Mouse (Mus musculus) neural tube, embryonic 13.5 days (tissue): ENCODE results near the gene Unc13b. TPM values are rescaled to one million over a fixed set of nuclear protein-coding genes. Genes with fewer than 3 reads are reported as not detected.
A peak's percentile ranks its signal among the peaks of the same experiment; 100 is the strongest.

Experiments
- ATAC-seq: fragments of 200-750 bp; cut with Nextera tagmentation; 2 replicates; pipeline ENCODE4 v1.8.0; 2017; ENCODE audit warnings: low read depth, mild to moderate bottlenecking, moderate TSS enrichment, moderate library complexity
- H3K27ac ChIP-seq: fragments of 300-500 bp; sonication (generic); replicated peaks from 2 replicates; pipeline ENCODE4 v1.5.1; 2015; ENCODE audit warnings: moderate library complexity, mild to moderate bottlenecking, inconsistent platforms
- H3K27me3 ChIP-seq: fragments of 300-500 bp; sonication (generic); 2 replicates; pipeline ENCODE4 v1.6.1; 2015; ENCODE audit warnings: mild to moderate bottlenecking, inconsistent platforms
- H3K36me3 ChIP-seq: fragments of 300-500 bp; sonication (generic); 2 replicates; pipeline ENCODE4 v1.6.1; 2015; ENCODE audit warnings: mild to moderate bottlenecking, inconsistent platforms
- H3K4me1 ChIP-seq: fragments of 300-500 bp; sonication (generic); replicated peaks from 2 replicates; pipeline ENCODE4 v1.6.1; 2015; ENCODE audit warnings: inconsistent platforms
- H3K4me2 ChIP-seq: fragments of 300-500 bp; sonication (generic); 2 replicates; pipeline ENCODE4 v1.6.1; 2015; ENCODE audit warnings: inconsistent platforms, mild to moderate bottlenecking, moderate library complexity
- H3K4me3 ChIP-seq: fragments of 300-500 bp; sonication (generic); 2 replicates; pipeline ENCODE4 v1.5.1; 2015; ENCODE audit warnings: mild to moderate bottlenecking, inconsistent platforms
- H3K9ac ChIP-seq: fragments of 300-500 bp; sonication (generic); 2 replicates; pipeline ENCODE4 v1.6.1; 2015; ENCODE audit warnings: moderate library complexity, mild to moderate bottlenecking, inconsistent platforms
- H3K9me3 ChIP-seq: fragments of 300-500 bp; sonication (generic); 2 replicates; pipeline ENCODE4 v1.6.1; 2016; ENCODE audit warnings: inconsistent platforms
- WGBS: fragments of 180-500 bp; shearing (Covaris S2); methylation state at CpG from one replicate; pipeline ENCODE4 v1.1.7; 2015; 5-methylcytosine and 5-hydroxymethylcytosine counted together
- polyA plus RNA-seq: library from polyadenylated mRNA; unstranded; fragments of >200 nt; fragmentation: Nextera tagmentation; extraction: Ambion mirVana; gene quantifications from 2 replicates; pipeline ENCODE4 v1.2.1, GENCODE M21; 2015

Gene Unc13b
- polyA plus RNA-seq, 1 experiment from 2014 or later = 16.5 TPM

DNA sequence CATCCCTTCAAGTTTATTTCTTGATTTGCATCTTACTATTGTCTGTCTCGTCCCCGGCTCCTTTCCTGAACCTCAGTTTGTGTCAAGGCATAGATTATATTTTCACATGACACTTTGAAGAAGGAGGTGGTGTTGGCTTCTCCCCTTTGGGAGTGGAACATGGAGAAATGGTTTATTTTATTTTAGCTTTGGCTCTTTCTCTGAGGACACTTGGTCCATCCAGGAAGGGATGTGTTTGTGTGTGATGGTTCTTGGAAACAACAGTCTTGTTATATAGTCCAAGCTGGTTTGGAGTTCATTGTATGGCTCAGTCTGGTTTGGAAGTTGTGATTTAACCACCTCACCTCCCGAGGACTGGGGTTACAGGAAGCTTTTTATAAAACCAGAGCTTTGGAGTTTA lies 944 bp downstream of the Unc13b start:
- no peaks in the 10 kb centered on the region for H3K36me3 ChIP-seq
- H3K27ac ChIP-seq = no peak overlapping the region; the same call in 1 of the 2 replicates
- H3K9ac ChIP-seq = peak overlapping the region; percentile 80
- H3K4me1 ChIP-seq = peaks cover 11% of the 10 kb centered on the region; the same call in 1 of the 2 replicates
- ATAC-seq = no peak
- no peaks in the 10 kb centered on the region for H3K9me3 ChIP-seq
- 43% methylated on average over 3 of the region's 3 CpGs for WGBS
- H3K4me2 ChIP-seq = peak overlapping the region; percentile 69
- H3K4me3 ChIP-seq = peak overlapping the region; percentile 63
- H3K27me3 ChIP-seq = no peaks in the 10 kb centered on the region

DNA sequence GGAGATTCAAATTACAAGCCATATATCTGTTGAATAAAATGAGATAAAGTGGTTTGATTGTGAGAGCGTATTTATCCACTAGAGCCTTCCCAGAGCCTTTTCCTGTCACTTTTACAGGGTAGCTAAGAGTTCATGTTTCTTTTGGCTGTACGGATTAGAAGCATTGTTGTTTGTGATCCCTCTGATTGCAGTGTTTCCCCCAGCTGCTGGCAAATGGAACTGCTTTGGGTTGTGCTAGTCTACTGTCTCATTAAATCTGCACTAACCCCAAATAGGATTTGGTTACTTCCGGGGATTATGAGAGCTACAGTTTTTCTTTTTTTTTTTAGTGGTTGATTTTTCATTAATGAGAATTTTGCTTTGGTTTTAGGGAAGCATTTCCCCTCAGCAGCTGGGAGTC lies 1.5 kb downstream of the Unc13b start:
- H3K4me2 ChIP-seq = peak overlapping the region; percentile 69
- no peaks in the 10 kb centered on the region for H3K27me3 ChIP-seq
- WGBS = 70% methylated on average over 3 of the region's 3 CpGs
- no peak overlapping the region for H3K4me3 ChIP-seq
- H3K27ac ChIP-seq = no peak overlapping the region
- H3K9ac ChIP-seq = no peak overlapping the region
- H3K4me1 ChIP-seq = peaks cover 11% of the 10 kb centered on the region; the same call in 1 of the 2 replicates
- no peak for ATAC-seq
- no peaks in the 10 kb centered on the region for H3K9me3 ChIP-seq
- no peaks in the 10 kb centered on the region for H3K36me3 ChIP-seq

DNA sequence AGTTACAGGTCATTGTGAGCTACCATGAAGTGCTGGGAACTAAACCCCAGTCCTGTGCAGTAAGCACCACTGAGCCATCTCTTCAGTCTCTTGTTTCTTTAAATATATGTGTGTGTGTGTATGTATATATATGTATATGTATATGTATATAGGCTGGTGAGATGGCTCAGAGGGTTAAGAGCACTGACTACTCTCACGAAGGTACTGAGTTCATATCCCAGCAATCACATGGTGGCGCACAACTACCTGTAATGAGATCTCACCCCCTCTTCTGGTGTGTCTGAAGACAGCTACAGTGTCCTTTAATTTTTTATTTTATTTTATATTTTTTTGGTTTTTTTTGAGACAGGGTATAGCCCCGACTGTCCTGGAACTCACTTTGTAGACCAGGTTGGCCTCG lies 6.7 kb downstream of the Unc13b start:
- 97% methylated on average over 4 of the region's 4 CpGs for WGBS
- Histone ChIP-seq H3K4me2 (no peak overlapping the region), H3K9ac (no peak overlapping the region), H3K4me3 (no peak overlapping the region), H3K4me1 (no peaks in the 10 kb centered on the region), H3K36me3 (no peaks in the 10 kb centered on the region), H3K9me3 (no peaks in the 10 kb centered on the region), H3K27ac (no peak overlapping the region), H3K27me3 (no peaks in the 10 kb centered on the region)
- ATAC-seq = no peak

DNA sequence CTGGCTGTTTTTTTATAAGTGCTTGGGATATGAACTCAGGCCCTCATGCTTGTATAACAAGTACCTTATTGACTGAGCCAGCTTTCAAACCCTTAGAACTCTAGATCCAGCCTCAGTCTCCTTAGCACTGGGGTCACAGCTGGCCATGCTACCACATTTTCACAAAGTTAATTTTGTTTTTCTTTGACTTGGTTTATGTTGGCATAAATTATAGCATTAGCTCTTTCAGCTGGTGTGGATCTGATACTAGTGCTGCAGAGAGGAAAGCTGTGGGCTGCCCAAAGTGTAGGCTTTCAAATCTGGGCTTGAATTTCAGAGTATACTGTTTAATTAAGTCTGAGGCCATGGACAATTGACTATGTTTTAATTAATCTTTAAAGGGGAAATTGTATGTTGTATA lies 16.2 kb downstream of the Unc13b start:
- Histone ChIP-seq H3K36me3 (no peaks in the 10 kb centered on the region), H3K27ac (no peak overlapping the region), H3K4me1 (no peaks in the 10 kb centered on the region), H3K4me3 (no peak overlapping the region), H3K9ac (no peak overlapping the region), H3K27me3 (no peaks in the 10 kb centered on the region), H3K9me3 (no peaks in the 10 kb centered on the region), H3K4me2 (no peak overlapping the region)
- ATAC-seq = no peak

DNA sequence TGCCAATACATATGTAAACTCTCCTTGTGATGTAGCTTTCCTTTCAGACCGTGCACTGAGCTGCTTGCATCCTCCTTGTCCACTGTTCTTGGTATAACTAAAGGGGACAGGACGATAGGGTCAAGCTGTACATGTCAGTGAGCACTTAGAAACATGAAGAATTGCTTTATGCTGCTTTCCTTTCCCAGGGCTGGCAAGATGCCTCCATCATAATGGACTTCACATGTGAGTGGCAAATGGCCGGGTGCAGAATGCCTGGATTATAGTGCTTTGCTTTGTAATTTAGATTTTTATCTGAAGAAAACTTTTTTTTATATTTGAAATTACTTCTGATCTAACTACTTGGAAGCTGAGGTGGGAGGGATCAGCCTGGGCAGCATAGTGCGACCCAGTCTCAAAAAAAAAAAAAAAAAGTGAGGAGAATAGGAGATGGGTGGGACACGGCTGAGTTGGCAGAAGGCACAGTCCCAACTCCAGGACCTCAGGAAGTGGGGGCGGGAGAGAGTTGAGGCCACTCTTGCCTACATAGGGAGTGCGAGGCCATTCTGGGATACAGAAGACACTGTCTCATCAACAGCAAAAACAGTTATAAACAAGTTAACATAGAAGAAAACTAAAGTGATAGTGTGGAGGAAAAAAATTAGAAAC lies 19.4 kb downstream of the Unc13b start:
- ATAC-seq = no peak
- H3K4me3 ChIP-seq = no peak overlapping the region
- H3K9ac ChIP-seq = no peak overlapping the region
- H3K27me3 ChIP-seq = no peaks in the 10 kb centered on the region
- H3K27ac ChIP-seq = no peak overlapping the region
- H3K4me1 ChIP-seq = no peaks in the 10 kb centered on the region
- no peaks in the 10 kb centered on the region for H3K36me3 ChIP-seq
- no peak overlapping the region for H3K4me2 ChIP-seq
- WGBS = 71% methylated on average over 7 of the region's 7 CpGs
- H3K9me3 ChIP-seq = no peaks in the 10 kb centered on the region

DNA sequence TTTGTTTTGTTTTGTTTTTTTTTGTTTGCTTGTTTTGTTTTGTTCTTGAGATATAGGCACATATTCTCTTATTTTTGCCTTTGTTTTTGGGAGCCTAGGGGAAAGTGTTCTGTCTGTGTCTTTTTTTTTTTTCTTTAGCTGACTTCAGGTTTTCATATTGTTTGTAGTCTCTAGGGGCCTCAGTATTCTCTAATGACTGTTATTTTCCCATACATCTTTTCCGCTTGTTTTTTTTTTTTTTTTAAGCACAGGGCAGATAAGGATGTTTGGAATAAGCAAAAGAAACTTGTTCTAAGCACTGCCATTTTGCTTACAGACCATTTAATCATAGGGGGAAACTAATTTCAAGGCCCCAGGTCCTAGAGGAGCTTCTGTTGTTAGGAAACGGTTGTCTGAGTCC lies 23.7 kb downstream of the Unc13b start:
- no peak overlapping the region for H3K4me2 ChIP-seq
- no peak for ATAC-seq
- no peaks in the 10 kb centered on the region for H3K4me1 ChIP-seq
- H3K9ac ChIP-seq = no peak overlapping the region
- H3K4me3 ChIP-seq = no peak overlapping the region
- H3K9me3 ChIP-seq = no peaks in the 10 kb centered on the region
- H3K36me3 ChIP-seq = no peaks in the 10 kb centered on the region
- no peak overlapping the region for H3K27ac ChIP-seq
- 80% methylated on average over 2 of the region's 2 CpGs for WGBS
- H3K27me3 ChIP-seq = no peaks in the 10 kb centered on the region

DNA sequence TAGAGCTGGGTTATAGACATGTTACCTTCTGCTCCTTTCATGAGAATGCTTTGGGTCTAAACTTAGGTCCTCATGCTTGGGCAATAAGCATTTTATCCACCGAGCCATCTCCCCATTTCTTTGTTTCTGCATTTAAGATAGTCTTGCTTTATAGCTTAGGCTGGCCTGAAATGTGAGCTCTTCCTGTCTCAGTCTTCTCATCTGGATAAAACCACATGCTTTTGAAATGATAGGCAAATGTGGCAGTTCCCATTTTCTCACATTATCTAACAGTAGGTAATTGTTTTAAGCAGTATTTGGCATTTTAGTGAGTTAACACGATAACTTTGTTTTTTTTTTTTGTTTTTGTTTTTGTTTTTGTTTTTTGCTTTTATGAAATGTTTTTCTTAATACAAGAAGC lies 31.2 kb downstream of the Unc13b start:
- Histone ChIP-seq H3K4me3 (no peak overlapping the region), H3K9me3 (no peaks in the 10 kb centered on the region), H3K4me2 (no peak overlapping the region), H3K9ac (no peak overlapping the region), H3K27ac (no peak overlapping the region), H3K27me3 (no peaks in the 10 kb centered on the region), H3K4me1 (no peaks in the 10 kb centered on the region), H3K36me3 (no peaks in the 10 kb centered on the region)
- 89% methylated on average over 2 of the region's 2 CpGs for WGBS
- no peak for ATAC-seq

DNA sequence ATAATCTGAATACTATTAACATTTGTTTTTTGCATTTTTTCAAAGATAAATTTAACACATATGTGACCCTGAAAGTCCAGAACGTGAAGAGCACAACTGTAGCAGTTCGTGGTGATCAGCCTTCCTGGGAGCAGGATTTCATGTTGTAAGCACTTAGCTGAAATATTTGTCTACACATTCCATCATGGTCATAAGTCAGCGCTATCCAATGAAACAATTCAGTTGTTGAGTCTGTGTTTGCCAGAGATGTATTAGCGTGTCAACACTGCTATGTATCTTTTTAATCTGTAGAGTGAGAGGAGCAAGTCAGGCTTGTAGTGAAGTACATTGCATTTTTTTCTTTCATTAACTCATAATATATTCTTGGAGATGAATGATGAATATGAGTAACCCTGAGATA lies 32.4 kb downstream of the Unc13b start:
- H3K9me3 ChIP-seq = no peaks in the 10 kb centered on the region
- no peak overlapping the region for H3K9ac ChIP-seq
- WGBS = 93% methylated on average over 4 of the region's 4 CpGs
- no peak overlapping the region for H3K27ac ChIP-seq
- H3K4me1 ChIP-seq = no peaks in the 10 kb centered on the region
- no peak overlapping the region for H3K4me3 ChIP-seq
- H3K27me3 ChIP-seq = no peaks in the 10 kb centered on the region
- H3K4me2 ChIP-seq = no peak overlapping the region
- no peaks in the 10 kb centered on the region for H3K36me3 ChIP-seq
- no peak for ATAC-seq

DNA sequence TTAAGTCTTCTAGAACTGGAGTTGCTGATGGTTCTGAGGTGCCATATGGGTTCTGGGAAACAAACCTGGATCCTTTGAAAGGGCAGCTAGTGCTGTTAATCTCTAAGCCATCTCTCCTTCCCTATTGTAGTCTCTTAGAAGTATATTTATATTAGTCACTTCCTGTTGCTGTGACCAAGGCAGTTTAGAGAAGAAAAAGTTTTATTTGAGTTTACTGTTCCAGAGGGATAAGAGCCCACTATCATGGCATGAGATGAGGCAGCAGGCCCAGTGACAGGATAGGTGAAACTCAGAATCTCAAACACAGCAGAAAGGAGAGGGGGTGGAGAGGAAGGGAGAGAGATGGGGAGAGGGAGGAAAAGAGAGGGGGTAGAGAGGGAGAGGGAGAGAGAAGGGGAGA lies 54.7 kb downstream of the Unc13b start:
- no peaks in the 10 kb centered on the region for H3K9me3 ChIP-seq
- no peak overlapping the region for H3K4me2 ChIP-seq
- 0 out of 2 replicates have a peak, but pooled peaks cover 5% of the 10 kb centered on the region for H3K36me3 ChIP-seq
- no peaks in the 10 kb centered on the region for H3K27me3 ChIP-seq
- H3K9ac ChIP-seq = no peak overlapping the region
- H3K4me3 ChIP-seq = no peak overlapping the region
- ATAC-seq = no peak
- no peak overlapping the region for H3K27ac ChIP-seq
- H3K4me1 ChIP-seq = no peaks in the 10 kb centered on the region

DNA sequence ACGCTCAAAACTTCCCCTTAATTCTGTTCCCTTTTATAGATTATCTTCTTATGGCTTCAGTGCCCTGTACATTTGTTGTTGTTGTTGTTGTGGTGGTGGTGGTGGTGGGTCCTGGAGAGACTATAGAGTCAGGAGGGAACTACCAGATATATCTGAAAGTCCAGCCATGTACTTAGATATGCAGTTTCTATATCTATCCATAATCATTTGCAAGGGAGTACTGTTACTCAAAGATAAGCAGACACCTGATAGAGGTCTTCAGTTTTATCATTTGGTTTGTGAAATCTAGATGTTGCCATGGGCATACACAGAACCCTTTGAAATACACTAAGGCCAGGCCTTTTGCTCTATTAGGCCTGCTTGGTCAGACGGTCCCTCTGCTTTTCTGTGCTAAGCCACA lies 55.8 kb downstream of the Unc13b start:
- no peaks in the 10 kb centered on the region for H3K4me1 ChIP-seq
- H3K4me3 ChIP-seq = no peak overlapping the region
- no peaks in the 10 kb centered on the region for H3K27me3 ChIP-seq
- no peak overlapping the region for H3K4me2 ChIP-seq
- no peak overlapping the region for H3K9ac ChIP-seq
- 0 out of 2 replicates have a peak, but pooled peaks cover 5% of the 10 kb centered on the region for H3K36me3 ChIP-seq
- no peak for ATAC-seq
- no peak overlapping the region for H3K27ac ChIP-seq
- H3K9me3 ChIP-seq = no peaks in the 10 kb centered on the region
- 87% methylated on average over 2 of the region's 2 CpGs for WGBS

DNA sequence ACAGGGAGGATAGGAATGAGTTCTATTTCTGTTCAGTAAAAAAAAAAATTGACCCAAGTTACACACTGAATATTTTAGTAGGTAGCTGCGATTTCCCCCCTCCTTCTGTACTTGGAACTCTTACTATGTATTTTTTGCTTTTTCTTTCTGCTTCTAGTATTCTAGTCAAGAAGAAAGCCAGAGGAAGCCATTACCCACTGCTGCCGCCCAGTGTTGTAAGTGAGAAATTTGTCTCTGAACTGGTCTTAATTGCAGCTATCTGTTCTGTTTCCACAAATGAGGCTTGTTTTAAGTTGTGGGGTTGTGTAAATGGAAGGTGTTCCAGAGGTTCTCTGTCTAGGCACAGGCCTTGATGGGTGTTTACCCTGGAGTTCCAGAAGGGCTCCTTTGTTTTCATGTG lies 56.2 kb downstream of the Unc13b start:
- Histone ChIP-seq H3K9me3 (no peaks in the 10 kb centered on the region), H3K4me3 (no peak overlapping the region), H3K27me3 (no peaks in the 10 kb centered on the region), H3K36me3 (0 out of 2 replicates have a peak, but pooled peaks cover 5% of the 10 kb centered on the region), H3K9ac (no peak overlapping the region), H3K4me2 (no peak overlapping the region), H3K4me1 (no peaks in the 10 kb centered on the region), H3K27ac (no peak overlapping the region)
- no peak for ATAC-seq
- WGBS = 13% methylated on average over 2 of the region's 2 CpGs

DNA sequence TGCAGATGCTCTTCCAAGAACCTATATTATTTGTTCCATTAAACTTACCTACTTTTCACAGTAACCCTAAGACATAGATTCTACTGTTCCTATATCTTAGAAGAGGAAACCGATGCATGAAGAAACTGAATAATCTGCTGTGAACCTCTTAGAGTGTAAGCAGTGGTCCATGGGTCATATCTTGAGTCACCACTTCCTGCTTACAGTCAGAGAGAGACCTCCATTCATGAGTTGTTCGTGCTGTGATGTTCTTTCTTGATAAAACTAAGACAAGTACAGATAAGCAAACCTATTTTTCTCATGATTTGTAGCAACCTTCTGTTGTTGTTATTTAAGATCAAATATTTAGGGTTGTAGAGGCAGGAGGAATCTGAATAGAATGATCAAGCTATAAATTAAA lies 57.5 kb downstream of the Unc13b start:
- Histone ChIP-seq H3K4me2 (no peak overlapping the region), H3K4me1 (no peaks in the 10 kb centered on the region), H3K27ac (no peak overlapping the region), H3K9me3 (no peaks in the 10 kb centered on the region), H3K27me3 (no peaks in the 10 kb centered on the region), H3K36me3 (no peaks in the 10 kb centered on the region), H3K4me3 (no peak overlapping the region), H3K9ac (no peak overlapping the region)
- no peak for ATAC-seq
- WGBS = 81% methylated on average over 2 of the region's 2 CpGs

DNA sequence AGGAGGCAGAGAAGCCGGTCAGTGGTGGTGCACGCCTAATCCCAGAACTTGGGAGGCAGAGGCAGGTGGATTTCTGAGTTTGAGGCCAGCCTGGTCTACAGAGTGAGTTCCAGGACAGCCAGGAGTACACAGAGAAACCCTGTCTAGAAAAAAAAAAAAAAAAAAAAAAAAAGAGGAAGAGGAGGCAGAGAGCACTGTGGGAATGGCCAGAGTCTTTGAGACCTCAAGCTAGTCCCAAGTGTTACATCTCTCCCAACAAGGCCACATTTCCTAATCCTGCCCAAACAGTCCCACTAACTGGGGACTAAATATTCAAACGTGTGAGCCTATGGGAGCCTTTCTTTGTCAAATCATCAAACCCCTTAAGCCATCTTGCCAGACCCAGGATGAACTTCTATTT lies 71.0 kb downstream of the Unc13b start:
- Histone ChIP-seq H3K27ac (no peak overlapping the region), H3K27me3 (no peaks in the 10 kb centered on the region), H3K4me1 (no peaks in the 10 kb centered on the region), H3K4me3 (no peak overlapping the region), H3K9me3 (no peaks in the 10 kb centered on the region), H3K9ac (no peak overlapping the region), H3K36me3 (no peaks in the 10 kb centered on the region), H3K4me2 (no peak overlapping the region)
- WGBS = 88% methylated on average over 3 of the region's 3 CpGs
- no peak for ATAC-seq
